Mouse (Mus musculus) MEL (cell line): ENCODE measurements around the gene Cmtm6. TPM values are rescaled to one million over a fixed set of nuclear protein-coding genes. Genes with fewer than 3 reads are reported as not detected.

ENCODE experiments used
- DNase-seq: peaks from one replicate; pipeline ENCODE4 v3.0.0; 2011; ENCODE audit warnings: low read depth, low spot score
- H3K27ac ChIP-seq: 2 replicates; pipeline ENCODE4 v1.5.1; 2012; ENCODE audit warnings: low read depth, mild to moderate bottlenecking, control low read depth, low read length, moderate library complexity; ENCODE audit not compliant: control insufficient read depth
- H3K27me3 ChIP-seq, 2 experiments: fragments of 150-350 bp in 1 of 2; sonication (generic) in 1 of 2; 2 replicates each; pipeline ENCODE4 v1.6.1; 2012; ENCODE audit warnings: low read length in 2 of 2, mild to moderate bottlenecking in 2 of 2, improper control_type of control experiment in 1 of 2, moderate library complexity in 1 of 2; ENCODE audit not compliant: insufficient read depth in 2 of 2, control insufficient read depth in 1 of 2
- H3K36me3 ChIP-seq, 2 experiments: 2 replicates each; pipeline ENCODE4 v1.6.1; 2012 to 2014; ENCODE audit warnings: low read length in 2 of 2, improper control_type of control experiment in 1 of 2, inconsistent platforms in 1 of 2, mild to moderate bottlenecking in 1 of 2; ENCODE audit not compliant: insufficient read depth in 2 of 2, control insufficient read depth in 1 of 2
- H3K4me1 ChIP-seq, 2 experiments: fragments of 150-350 bp in 1 of 2; sonication (generic) in 1 of 2; 2 replicates each; pipeline ENCODE4 v1.6.1; 2012; ENCODE audit warnings: low read length in 2 of 2, improper control_type of control experiment in 1 of 2, mild to moderate bottlenecking in 1 of 2; ENCODE audit not compliant: insufficient read depth in 2 of 2, control insufficient read depth in 1 of 2
- H3K4me3 ChIP-seq, 2 experiments: fragments of 150-350 bp in 1 of 2; sonication (generic) in 1 of 2; 2 replicates each; pipeline ENCODE4 v1.5.1; 2012; ENCODE audit warnings: low read depth in 2 of 2, low read length in 2 of 2, mild to moderate bottlenecking in 2 of 2, moderate library complexity in 2 of 2, control low read depth in 1 of 2, improper control_type of control experiment in 1 of 2; ENCODE audit not compliant: control insufficient read depth in 1 of 2, insufficient read depth in 1 of 2
- H3K79me2 ChIP-seq: 2 replicates; pipeline ENCODE4 v1.6.1; 2012; ENCODE audit warnings: mild to moderate bottlenecking, low read length, moderate library complexity; ENCODE audit not compliant: control insufficient read depth, poor library complexity, insufficient read depth
- H3K9ac ChIP-seq: 2 replicates; pipeline ENCODE4 v1.6.1; 2012; ENCODE audit warnings: low read depth, mild to moderate bottlenecking, control low read depth, low read length, moderate library complexity; ENCODE audit not compliant: control insufficient read depth, poor library complexity, severe bottlenecking
- H3K9me3 ChIP-seq: fragments of 150-350 bp; sonication (generic); replicated peaks from 2 replicates; pipeline ENCODE4 v1.6.1; 2012; ENCODE audit warnings: mild to moderate bottlenecking, low read length, improper control_type of control experiment, moderate library complexity; ENCODE audit not compliant: insufficient read depth
- BHLHE40 ChIP-seq: IDR thresholded peaks from 2 replicates; pipeline ENCODE4 v1.6.1; 2012; ENCODE audit warnings: low read depth, mild to moderate bottlenecking, inconsistent platforms, low read length, improper control_type of control experiment, borderline replicate concordance
- E2F4 ChIP-seq: IDR thresholded peaks from 2 replicates; pipeline ENCODE4 v1.6.1; 2011; ENCODE audit warnings: low read depth, low read length, improper control_type of control experiment, borderline replicate concordance
- EP300 ChIP-seq, 2 experiments: IDR thresholded peaks; 2 replicates each; pipeline ENCODE4 v1.6.1; 2011; ENCODE audit warnings: improper control_type of control experiment in 2 of 2, low read length in 2 of 2, low read depth in 1 of 2, mild to moderate bottlenecking in 1 of 2
- HCFC1 ChIP-seq: IDR thresholded peaks from 2 replicates; pipeline ENCODE4 v1.6.1; 2012; ENCODE audit warnings: low read depth, mild to moderate bottlenecking, inconsistent platforms, low read length, improper control_type of control experiment, moderate library complexity
- KAT2A ChIP-seq: conservative IDR thresholded peaks from 2 replicates; pipeline ENCODE4 v1.6.1; 2012; ENCODE audit warnings: low read depth, low read length, improper control_type of control experiment, inconsistent platforms
- MAFK ChIP-seq: IDR thresholded peaks from 2 replicates; pipeline ENCODE4 v1.6.1; 2011; ENCODE audit warnings: low read depth, mild to moderate bottlenecking, low read length, improper control_type of control experiment, borderline replicate concordance
- MAX ChIP-seq: IDR thresholded peaks from 2 replicates; pipeline ENCODE4 v1.6.1; 2011; ENCODE audit warnings: low read length, improper control_type of control experiment
- MAZ ChIP-seq: IDR thresholded peaks from 2 replicates; pipeline ENCODE4 v1.6.1; 2012; ENCODE audit warnings: low read depth, mild to moderate bottlenecking, inconsistent platforms, low read length, improper control_type of control experiment
- MEF2A ChIP-seq: IDR thresholded peaks from 2 replicates; pipeline ENCODE4 v1.6.1; 2014; ENCODE audit warnings: low read depth, mild to moderate bottlenecking, inconsistent platforms, low read length, improper control_type of control experiment; ENCODE audit not compliant: poor library complexity, insufficient replicate concordance, severe bottlenecking; ENCODE audit errors: extremely low read depth
- MXI1 ChIP-seq: IDR thresholded peaks from 2 replicates; pipeline ENCODE4 v1.6.1; 2011; ENCODE audit warnings: mild to moderate bottlenecking, low read depth, low read length, improper control_type of control experiment
- MYB ChIP-seq: IDR thresholded peaks from 2 replicates; pipeline ENCODE4 v1.6.1; 2011; ENCODE audit warnings: mild to moderate bottlenecking, low read depth, low read length, improper control_type of control experiment
- NRF1 ChIP-seq: IDR thresholded peaks from 2 replicates; pipeline ENCODE4 v1.6.1; 2014; ENCODE audit warnings: low read depth, mild to moderate bottlenecking, inconsistent platforms, low read length, improper control_type of control experiment, moderate library complexity; ENCODE audit not compliant: poor library complexity, insufficient read depth, severe bottlenecking
- POLR2A ChIP-seq, 2 experiments: IDR thresholded peaks; 2 replicates each; pipeline ENCODE4 v1.6.1; 2011 to 2012; ENCODE audit warnings: low read length in 2 of 2, mild to moderate bottlenecking in 2 of 2, control low read depth in 1 of 2, improper control_type of control experiment in 1 of 2, low read depth in 1 of 2, moderate library complexity in 1 of 2; ENCODE audit not compliant: control insufficient read depth in 1 of 2, insufficient read depth in 1 of 2, poor library complexity in 1 of 2
- POLR2AphosphoS2 ChIP-seq: IDR thresholded peaks from 2 replicates; pipeline ENCODE4 v1.6.1; 2011; ENCODE audit warnings: low read length, improper control_type of control experiment
- POLR2AphosphoS5 ChIP-seq: IDR thresholded peaks from 2 replicates; pipeline ENCODE4 v1.6.1; 2012; ENCODE audit warnings: low read depth, borderline replicate concordance, mild to moderate bottlenecking, inconsistent platforms, low read length, moderate library complexity, mixed read lengths
- RAD21 ChIP-seq: IDR thresholded peaks from 2 replicates; pipeline ENCODE4 v1.6.1; 2011; ENCODE audit warnings: mild to moderate bottlenecking, low read depth, low read length, improper control_type of control experiment
- RCOR1 ChIP-seq: IDR thresholded peaks from 2 replicates; pipeline ENCODE4 v1.6.1; 2012; ENCODE audit warnings: low read depth, mild to moderate bottlenecking, inconsistent platforms, low read length, improper control_type of control experiment
- SMC3 ChIP-seq: IDR thresholded peaks from 2 replicates; pipeline ENCODE4 v1.6.1; 2011; ENCODE audit warnings: low read depth, low read length, improper control_type of control experiment
- TAL1 ChIP-seq: IDR thresholded peaks from 2 replicates; pipeline ENCODE4 v1.6.1; 2012; ENCODE audit warnings: mild to moderate bottlenecking, inconsistent platforms, low read length, moderate library complexity, mixed read lengths
- TBP ChIP-seq: IDR thresholded peaks from 2 replicates; pipeline ENCODE4 v1.8.0; 2011; ENCODE audit warnings: low read depth, low read length, improper control_type of control experiment
- UBTF ChIP-seq: IDR thresholded peaks from 2 replicates; pipeline ENCODE4 v1.6.1; 2012; ENCODE audit warnings: low read depth, mild to moderate bottlenecking, inconsistent platforms, low read length, improper control_type of control experiment, moderate library complexity, borderline replicate concordance; ENCODE audit not compliant: insufficient read depth
- USF2 ChIP-seq, 2 experiments: IDR thresholded peaks; 2 replicates each; pipeline ENCODE4 v1.6.1; 2011 to 2012; ENCODE audit warnings: improper control_type of control experiment in 2 of 2, low read length in 2 of 2, borderline replicate concordance in 1 of 2, inconsistent platforms in 1 of 2, low read depth in 1 of 2, mild to moderate bottlenecking in 1 of 2; ENCODE audit not compliant: insufficient read depth in 1 of 2
- ZC3H11A ChIP-seq: IDR thresholded peaks from 2 replicates; pipeline ENCODE4 v1.6.1; 2012; ENCODE audit warnings: low read depth, mild to moderate bottlenecking, inconsistent platforms, low read length, improper control_type of control experiment
- ZKSCAN1 ChIP-seq: IDR thresholded peaks from 2 replicates; pipeline ENCODE4 v1.6.1; 2012; ENCODE audit warnings: low read depth, mild to moderate bottlenecking, inconsistent platforms, low read length, improper control_type of control experiment, moderate library complexity
- ZMIZ1 ChIP-seq: IDR thresholded peaks from 2 replicates; pipeline ENCODE4 v1.6.1; 2012; ENCODE audit warnings: low read depth, mild to moderate bottlenecking, inconsistent platforms, low read length, improper control_type of control experiment, moderate library complexity
- ZNF384 ChIP-seq: IDR thresholded peaks from 2 replicates; pipeline ENCODE4 v1.6.1; 2012; ENCODE audit warnings: low read depth, mild to moderate bottlenecking, inconsistent platforms, low read length, improper control_type of control experiment
- polyA plus RNA-seq, 2 experiments: library from polyadenylated mRNA; stranded (reverse) in 1 of 2; unstranded in 1 of 2; fragments of >175 nt in 1 of 2; fragments of >200 nt in 1 of 2; gene quantifications; 2 replicates each; pipeline versions ENCODE4 v1.2.1 to v1.2.4; 2012; ENCODE audit warnings: low replicate concordance in 2 of 2, low read depth in 1 of 2; ENCODE audit not compliant: insufficient read length in 2 of 2, insufficient read depth in 1 of 2, missing spikeins in 1 of 2
- total RNA-seq: library from RNA; depleted of rRNA; stranded (reverse); fragments of 300-350 nt; gene quantifications from 2 replicates; pipeline ENCODE4 v1.2.3, GENCODE M21; 2012

Cmtm6 gene
- total and polyA plus RNA-seq, 3 experiments, result 17.6 to 21.7 TPM; not detected in 1

GRCm38 (mm10) chr9:114778047-114778390 lies 47.1 kb downstream of the Cmtm6 start (continued):
- no peak for TF ChIP-seq NRF1
- TF ChIP-seq MEF2A, result no peak
- TF ChIP-seq MAZ, result peak; percentile 92
- no peak for TF ChIP-seq POLR2AphosphoS5
- no peak for TF ChIP-seq UBTF
- peak; percentile 36; the same call in 1 of the 2 replicates for TF ChIP-seq KAT2A
- TF ChIP-seq TBP, result 0 out of 2 replicates have a peak, but pooled peaks have one; percentile 29
- peak; percentile 19; the same call in 1 of the 2 replicates for TF ChIP-seq TAL1
- TF ChIP-seq ZNF384, result peak; percentile 96
- TF ChIP-seq POLR2AphosphoS2, result peak; percentile 72
- no peak for TF ChIP-seq ZC3H11A
- 0 out of 2 replicates have a peak, but pooled peaks have one; percentile 32 for TF ChIP-seq E2F4
- TF ChIP-seq POLR2A (IDR thresholded peaks at IDR 0.05; ENCODE audit: control insufficient read depth in 1 of 2, insufficient read depth in 1 of 2, low read depth in 1 of 2, low read length in 2 of 2, poor library complexity in 1 of 2), result peak; percentile 4 to 38; a peak in 2 of 4 replicates
- peak; percentile 59 for TF ChIP-seq RCOR1
- no peak for TF ChIP-seq RAD21
- no peak for TF ChIP-seq SMC3
- no peak for TF ChIP-seq ZKSCAN1
- peak; percentile 97 to 99 for TF ChIP-seq EP300 (IDR thresholded peaks at IDR 0.05; ENCODE audit: low read depth in 1 of 2, low read length in 2 of 2)
- no peak for TF ChIP-seq MAX
- TF ChIP-seq, all 39 proteins: peak for 24

GRCm38 (mm10) chr9:114778877-114779276 lies 48.0 kb downstream of the Cmtm6 start:
- H3K79me2 ChIP-seq, result peaks cover 76% of the 10 kb centered on the region
- H3K27ac ChIP-seq, result peak overlapping the region; percentile 95
- TF ChIP-seq EP300 (IDR thresholded peaks at IDR 0.05; ENCODE audit: low read depth in 1 of 2, low read length in 2 of 2) (no peak), POLR2AphosphoS2 (no peak), MEF2A (no peak), MXI1 (no peak), BHLHE40 (no peak), HCFC1 (no peak), ZMIZ1 (no peak), USF2 (IDR thresholded peaks at IDR 0.05; ENCODE audit: borderline replicate concordance in 1 of 2, insufficient read depth in 1 of 2, low read depth in 1 of 2, low read length in 2 of 2) (no peak), MYB (no peak), MAFK (no peak), E2F4 (no peak)
- DNase-seq, result no peak
- peaks cover 14 to 36% of the 10 kb centered on the region in 2 experiments for H3K4me1 ChIP-seq
- peak overlapping the region; percentile 97 for H3K9ac ChIP-seq
- H3K9me3 ChIP-seq, result no peaks in the 10 kb centered on the region
- peaks cover 11 to 51% of the 10 kb centered on the region in 2 experiments for H3K36me3 ChIP-seq
- no peak overlapping the region for H3K4me3 ChIP-seq
- H3K27me3 ChIP-seq, result no peaks in the 10 kb centered on the region
